Mouse (Mus musculus) liver, adult 10 weeks (tissue): ENCODE results near the gene Fat2. TPM values are rescaled to one million over a fixed set of nuclear protein-coding genes. Genes with fewer than 3 reads are reported as not detected.

Experiments
- polyA plus RNA-seq: library from polyadenylated mRNA; stranded (reverse); fragments of 350-450 nt; fragmentation: Illumina TruSeq; extraction: RNeasy Lipid Tissue Mini Kit (QIAGEN cat#74804); gene quantifications from one replicate; pipeline ENCODE4 v1.2.3, GENCODE M21; 2014; ENCODE audit warnings: low read depth, low replicate concordance

Gene Fat2
- polyA plus RNA-seq, result not detected

GRCm38 (mm10) chr11:55336101-55336891 is at the start of gene Fat2:
TSS of gene Fat2 (minus strand) at chr11:55336564.

GRCm38 (mm10) chr11:55204159-55204596 is 132.2 kb downstream of the Fat2 start, which contains the start of gene Slc36a1:
TSS of gene Slc36a1 (plus strand) at chr11:55204350.

Other genes starting within 250 kb of the Fat2 start
- gene Gm2a, start 238.4 kb downstream of the Fat2 start, polyA plus RNA-seq, result 36.8 TPM
- gene Slc36a3, start 184.9 kb downstream of the Fat2 start, polyA plus RNA-seq, result not detected
- gene Slc36a2, start 151.5 kb downstream of the Fat2 start, polyA plus RNA-seq, result not detected
- 5.5 TPM for gene Slc36a1, start 132.2 kb downstream of the Fat2 start, polyA plus RNA-seq
- 36.6 TPM for gene Sparc, start 86.6 kb upstream of the Fat2 start, polyA plus RNA-seq
- 8.6 TPM for gene Atox1, start 124.7 kb upstream of the Fat2 start, polyA plus RNA-seq
- 12.9 TPM for gene G3bp1, start 133.1 kb upstream of the Fat2 start, polyA plus RNA-seq